Mouse (Mus musculus) common myeloid progenitor, adult 5-6 weeks (primary cell): ENCODE data around the gene Kcnj12. TPM values are rescaled to one million over a fixed set of nuclear protein-coding genes. Genes with fewer than 3 reads are reported as not detected.

Experiments used
- ATAC-seq: replicated peaks from 2 replicates; pipeline ENCODE4 v1.8.0; 2016; ENCODE audit warnings: low read depth, mild to moderate bottlenecking, moderate TSS enrichment, inconsistent platforms; ENCODE audit not compliant: poor library complexity, severe bottlenecking
- total RNA-seq: library from RNA; stranded (forward); fragments of 200-1000, 187-1606 nt; gene quantifications from 2 replicates; pipeline ENCODE4 v1.2.3, GENCODE M21; 2017

The Kcnj12 gene
- not detected in 2 replicates for total RNA-seq

- ATAC-seq, result no peak
Measured at GRCm38 (mm10) chr11:61022550-61023391, at the start of gene Kcnj12. Gene Kcnj12 (plus strand): TSS chr11:61022564.

- no peak for ATAC-seq
Measured at GRCm38 (mm10) chr11:60975097-60975496, 47.3 kb upstream of the Kcnj12 start.

GRCm38 (mm10) chr11:60976234-60976633 is 46.1 kb upstream of the Kcnj12 start:
- no peak for ATAC-seq

GRCm38 (mm10) chr11:60976742-60977141 is 45.6 kb upstream of the Kcnj12 start:
- ATAC-seq, result no peak

GRCm38 (mm10) chr11:60977153-60977552 is 45.2 kb upstream of the Kcnj12 start:
- no peak for ATAC-seq

- ATAC-seq, result no peak
Measured at GRCm38 (mm10) chr11:60978658-60979057, 43.7 kb upstream of the Kcnj12 start.

- no peak for ATAC-seq
Measured at GRCm38 (mm10) chr11:60979788-60980187, 42.6 kb upstream of the Kcnj12 start.

- no peak for ATAC-seq
Measured at GRCm38 (mm10) chr11:60981693-60982486, 40.5 kb upstream of the Kcnj12 start.

GRCm38 (mm10) chr11:60984912-60985558 is 37.3 kb upstream of the Kcnj12 start:
- no peak for ATAC-seq

- ATAC-seq, result no peak
Measured at GRCm38 (mm10) chr11:60990428-60990827, 31.9 kb upstream of the Kcnj12 start.

- ATAC-seq, result no peak
Measured at GRCm38 (mm10) chr11:61002736-61003135, 19.6 kb upstream of the Kcnj12 start.

GRCm38 (mm10) chr11:61004046-61004445 is 18.3 kb upstream of the Kcnj12 start:
- no peak for ATAC-seq

- no peak for ATAC-seq
Measured at GRCm38 (mm10) chr11:61004781-61005180, 17.6 kb upstream of the Kcnj12 start.

- no peak for ATAC-seq
Measured at GRCm38 (mm10) chr11:61005345-61005744, 17.0 kb upstream of the Kcnj12 start.

- no peak for ATAC-seq
Measured at GRCm38 (mm10) chr11:61011736-61012294, 10.5 kb upstream of the Kcnj12 start.

- ATAC-seq, result no peak
Measured at GRCm38 (mm10) chr11:61016866-61017398, 5.4 kb upstream of the Kcnj12 start.

- no peak for ATAC-seq
Measured at GRCm38 (mm10) chr11:61021129-61021528, 1.2 kb upstream of the Kcnj12 start.

- ATAC-seq, result no peak
Measured at GRCm38 (mm10) chr11:61021676-61022549, 451 bp upstream of the Kcnj12 start.
